Mouse (Mus musculus): ENCODE data around the gene Rbm18. TPM values are rescaled to one million over a fixed set of nuclear protein-coding genes. Genes with fewer than 3 reads are reported as not detected.

Rbm18 gene
- polyA plus RNA-seq, 1 experiment from 2014 or later, result 62.0 TPM

Other genes starting within 250 kb of the Rbm18 start
- 0.21 and 0.34 TPM in 2 replicates for gene Ttll11, start 156.9 kb downstream of the Rbm18 start, polyA plus RNA-seq (2015; fragmentation: Nextera tagmentation; extraction: Ambion mirVana)
- gene Ndufa8, start 87.4 kb downstream of the Rbm18 start, polyA plus RNA-seq (2015; fragmentation: Nextera tagmentation; extraction: Ambion mirVana), result 242 and 259 TPM in 2 replicates
- gene Morn5, start 87.3 kb downstream of the Rbm18 start, polyA plus RNA-seq (2015; fragmentation: Nextera tagmentation; extraction: Ambion mirVana), result 0.19 and 1.0 TPM in 2 replicates
- 1.00 and 1.1 TPM in 2 replicates for gene Lhx6, start 31.4 kb downstream of the Rbm18 start, polyA plus RNA-seq (2015; fragmentation: Nextera tagmentation; extraction: Ambion mirVana)
- gene Mrrf, start 384 bp downstream of the Rbm18 start, polyA plus RNA-seq (2015; fragmentation: Nextera tagmentation; extraction: Ambion mirVana), result 32.9 and 34.7 TPM in 2 replicates
- 35.1 and 37.5 TPM in 2 replicates for gene Ptgs1, start 93.7 kb upstream of the Rbm18 start, polyA plus RNA-seq (2015; fragmentation: Nextera tagmentation; extraction: Ambion mirVana)
- gene Olfr338, start 236.7 kb upstream of the Rbm18 start, polyA plus RNA-seq (2015; fragmentation: Nextera tagmentation; extraction: Ambion mirVana), result 0.03 TPM in 1 of 2 replicates, not detected in the other

All from stomach, embryonic 16.5 days (tissue).